Mouse (Mus musculus) embryonic fibroblast, embryonic 13.5 days (primary cell): Measurements from ENCODE around the gene Lpin1.

Experiments
- CTCF ChIP-seq: IDR thresholded peaks from 2 replicates; pipeline ENCODE4 v1.5.1; 2011; ENCODE audit warnings: mild to moderate bottlenecking, control low read depth, low read length, moderate library complexity, borderline replicate concordance; ENCODE audit not compliant: insufficient read depth
- POLR2A ChIP-seq: IDR thresholded peaks from 2 replicates; pipeline ENCODE4 v1.6.1; 2011; ENCODE audit warnings: low read depth, mild to moderate bottlenecking, control low read depth, low read length, moderate library complexity

- TF ChIP-seq POLR2A (no peak), CTCF (no peak)
These were observed 3.8 kb upstream of the Lpin1 start for GRCm38 (mm10) chr12:16614556-16614955.
